Mouse (Mus musculus) bone marrow, adult 2 months (tissue): ENCODE results near the gene Grik1.

ENCODE experiments used
- CTCF ChIP-seq: fragments of 200-500 bp; IDR thresholded peaks from 2 replicates; pipeline ENCODE4 v1.5.1; 2011; ENCODE audit warnings: low read length, control low read depth; ENCODE audit not compliant: control insufficient read depth, insufficient read depth
- POLR2A ChIP-seq: fragments of 200-500 bp; IDR thresholded peaks from 2 replicates; pipeline ENCODE4 v1.6.1; 2011; ENCODE audit warnings: low read depth, mild to moderate bottlenecking, control low read depth, low read length, borderline replicate concordance; ENCODE audit not compliant: control insufficient read depth

DNA sequence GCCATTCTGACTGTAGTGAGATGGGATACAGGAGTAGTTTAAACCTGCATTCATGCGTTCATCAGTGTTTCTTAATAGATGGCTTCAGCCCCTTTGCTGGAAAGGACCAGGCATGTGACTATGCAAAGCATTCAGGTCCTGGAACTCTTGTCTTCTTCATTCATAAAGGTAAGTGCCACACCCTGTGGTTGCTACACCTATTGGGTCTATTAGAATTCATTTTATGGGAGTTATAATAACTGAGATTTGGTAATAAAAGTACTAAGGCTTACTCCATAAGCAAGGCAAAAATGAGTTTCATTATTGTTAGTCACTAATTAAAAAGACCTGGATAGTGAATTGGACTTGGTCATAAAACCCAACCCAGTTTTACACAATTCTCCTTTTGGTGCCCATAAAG is 355.4 kb downstream of the Grik1 start:
- TF ChIP-seq CTCF (no peak), POLR2A (no peak)
